Mouse (Mus musculus): ENCODE measurements around the gene Eaf2. TPM values are rescaled to one million over a fixed set of nuclear protein-coding genes. Genes with fewer than 3 reads are reported as not detected.

The Eaf2 gene
- polyA plus RNA-seq, 2 experiments from 2014 or later = 0.32 to 2.1 TPM

- no peak for ATAC-seq
Measured at GRCm38 (mm10) chr16:36747767-36748166, 127.0 kb downstream of the Eaf2 start.

- ATAC-seq = no peak
Measured at GRCm38 (mm10) chr16:36747068-36747467, 127.7 kb downstream of the Eaf2 start.

GRCm38 (mm10) chr16:36743580-36743979 lies 131.2 kb downstream of the Eaf2 start:
- ATAC-seq = no peak

Other genes with a start within 250 kb of the Eaf2 start
- 10 to 100 TPM; 41.5 to 52.1 TPM for gene Cd86, start 208.9 kb downstream of the Eaf2 start, polyA plus RNA-seq (2017; shearing (Covaris generic))
- 1 to 10 TPM; 6.3 to 7.3 TPM for gene Ildr1, start 181.0 kb downstream of the Eaf2 start, polyA plus RNA-seq (2017; shearing (Covaris generic))
- 10 to 100 TPM; 17.3 to 27.1 TPM for gene Slc15a2, start 90.0 kb downstream of the Eaf2 start, polyA plus RNA-seq (2017; shearing (Covaris generic))
- gene Iqcb1, start 46.6 kb downstream of the Eaf2 start, polyA plus RNA-seq (2017; shearing (Covaris generic)) = 10 to 100 TPM; 11.8 to 20.6 TPM
- 10 to 100 TPM; 37.9 to 41.0 TPM for gene Golgb1, start 137 bp upstream of the Eaf2 start, polyA plus RNA-seq (2017; shearing (Covaris generic))
- 100 to 1,000 TPM; 186 to 375 TPM for gene Hcls1, start 60.0 kb upstream of the Eaf2 start, polyA plus RNA-seq (2017; shearing (Covaris generic))
- gene Fbxo40, start 115.5 kb upstream of the Eaf2 start, polyA plus RNA-seq (2017; shearing (Covaris generic)) = under 1 TPM; 0.32 to 0.48 TPM
- gene Polq, start 136.8 kb upstream of the Eaf2 start, polyA plus RNA-seq (2017; shearing (Covaris generic)) = 1 to 10 TPM; 1.5 to 3.0 TPM